Mouse (Mus musculus) kidney, postnatal 0 days (tissue): ENCODE results near the gene Fgfr2. TPM values are rescaled to one million over a fixed set of nuclear protein-coding genes. Genes with fewer than 3 reads are reported as not detected.

Experiments used
- ATAC-seq: fragments of 200-750 bp; cut with Nextera tagmentation; replicated peaks from 2 replicates; pipeline ENCODE4 v1.8.0; 2017; ENCODE audit warnings: low read depth, moderate number of reproducible peaks, moderate TSS enrichment, moderate library complexity; ENCODE audit not compliant: low FRiP score
- DNase-seq: peaks from one replicate; pipeline ENCODE4 v3.0.0-alpha.2; 2016; ENCODE audit warnings: low spot score
- H3K27ac ChIP-seq: fragments of 300-500 bp; sonication (generic); 2 replicates; pipeline ENCODE4 v1.5.1; 2014; ENCODE audit warnings: mild to moderate bottlenecking
- H3K27me3 ChIP-seq: fragments of 300-500 bp; sonication (generic); 2 replicates; pipeline ENCODE4 v1.6.1; 2014; ENCODE audit warnings: low read length, mixed read lengths; ENCODE audit not compliant: insufficient read depth
- H3K36me3 ChIP-seq: fragments of 300-500 bp; sonication (generic); 2 replicates; pipeline ENCODE4 v1.6.1; 2014; ENCODE audit warnings: low read length, mixed read lengths; ENCODE audit not compliant: insufficient read depth
- H3K4me1 ChIP-seq: fragments of 300-500 bp; sonication (generic); replicated peaks from 2 replicates; pipeline ENCODE4 v1.6.1; 2014; ENCODE audit warnings: antibody characterized with exemption, low read length, mixed read lengths; ENCODE audit not compliant: insufficient read depth
- H3K4me2 ChIP-seq: fragments of 300-500 bp; sonication (generic); 2 replicates; pipeline ENCODE4 v1.6.1; 2014; ENCODE audit warnings: mild to moderate bottlenecking, low read length, moderate library complexity, mixed read lengths
- H3K4me3 ChIP-seq: fragments of 300-500 bp; sonication (generic); replicated peaks from 2 replicates; pipeline ENCODE4 v1.5.1; 2014; ENCODE audit warnings: low read depth, low read length
- H3K9ac ChIP-seq: fragments of 300-500 bp; sonication (generic); 2 replicates; pipeline ENCODE4 v1.6.1; 2014; ENCODE audit warnings: low read depth, low read length
- H3K9me3 ChIP-seq: fragments of 300-500 bp; sonication (generic); replicated peaks from 2 replicates; pipeline ENCODE4 v1.6.1; 2016; ENCODE audit warnings: low read length, inconsistent platforms, mixed read lengths
- CTCF ChIP-seq: IDR thresholded peaks from 2 replicates; pipeline ENCODE4 v1.5.1; 2016; ENCODE audit warnings: antibody characterized with exemption, low read depth, mild to moderate bottlenecking, moderate library complexity
- WGBS: fragments of 180-500 bp; shearing (Covaris S2); extraction: QIAGEN DNeasy Blood & Tissue Kit; methylation state at CpG from one replicate; pipeline ENCODE4 v1.1.7; 2014; 5-methylcytosine and 5-hydroxymethylcytosine counted together
- polyA plus RNA-seq: library from polyadenylated mRNA; unstranded; fragments of >200 nt; fragmentation: Nextera tagmentation; extraction: Ambion mirVana; gene quantifications from 2 replicates; pipeline ENCODE4 v1.2.1, GENCODE M21; 2015

The Fgfr2 gene
- polyA plus RNA-seq, 1 experiment from 2014 or later, result 79.8 TPM

GRCm38 (mm10) chr7:132700107-132700506, 423.0 kb downstream of the Fgfr2 start:
- Histone ChIP-seq H3K36me3 (no peaks in the 10 kb centered on the region), H3K4me1 (no peaks in the 10 kb centered on the region), H3K9ac (no peak overlapping the region), H3K9me3 (no peaks in the 10 kb centered on the region), H3K27me3 (no peaks in the 10 kb centered on the region), H3K4me2 (no peak overlapping the region), H3K27ac (no peak overlapping the region), H3K4me3 (no peak overlapping the region)
- TF ChIP-seq CTCF, result no peak
- DNase-seq (no peak), ATAC-seq (no peak)
- 76% methylated on average over 4 of the region's 4 CpGs for WGBS

- DNase-seq (no peak), ATAC-seq (no peak)
- Histone ChIP-seq H3K4me2 (no peak overlapping the region), H3K9me3 (no peaks in the 10 kb centered on the region), H3K4me3 (no peak overlapping the region), H3K27me3 (no peaks in the 10 kb centered on the region), H3K36me3 (no peaks in the 10 kb centered on the region), H3K27ac (no peak overlapping the region), H3K9ac (no peak overlapping the region), H3K4me1 (no peaks in the 10 kb centered on the region)
- TF ChIP-seq CTCF, result no peak
Measured at GRCm38 (mm10) chr7:132699639-132700038, 423.5 kb downstream of the Fgfr2 start.

GRCm38 (mm10) chr7:132699165-132699564, 424.0 kb downstream of the Fgfr2 start:
- H3K4me1 ChIP-seq, result no peaks in the 10 kb centered on the region
- no peak overlapping the region for H3K4me3 ChIP-seq
- no peak for ATAC-seq
- no peak overlapping the region for H3K9ac ChIP-seq
- H3K36me3 ChIP-seq, result no peaks in the 10 kb centered on the region
- no peaks in the 10 kb centered on the region for H3K9me3 ChIP-seq
- no peak for DNase-seq
- 61% methylated on average over 4 of the region's 4 CpGs for WGBS
- H3K27me3 ChIP-seq, result no peaks in the 10 kb centered on the region
- no peak overlapping the region for H3K27ac ChIP-seq
- TF ChIP-seq CTCF, result no peak
- H3K4me2 ChIP-seq, result no peak overlapping the region

- no peaks in the 10 kb centered on the region for H3K36me3 ChIP-seq
- DNase-seq, result no peak
- H3K4me3 ChIP-seq, result no peak overlapping the region
- H3K27ac ChIP-seq, result no peak overlapping the region
- no peak for TF ChIP-seq CTCF
- H3K9ac ChIP-seq, result no peak overlapping the region
- no peak overlapping the region for H3K4me2 ChIP-seq
- H3K27me3 ChIP-seq, result no peaks in the 10 kb centered on the region
- ATAC-seq, result no peak
- 74% methylated on average over 4 of the region's 4 CpGs for WGBS
- H3K4me1 ChIP-seq, result no peaks in the 10 kb centered on the region
- no peaks in the 10 kb centered on the region for H3K9me3 ChIP-seq
Measured at GRCm38 (mm10) chr7:132698737-132699136, 424.4 kb downstream of the Fgfr2 start.

- no peak for ATAC-seq
- H3K27ac ChIP-seq, result no peak overlapping the region
- H3K9me3 ChIP-seq, result no peaks in the 10 kb centered on the region
- TF ChIP-seq CTCF, result no peak
- no peak overlapping the region for H3K4me3 ChIP-seq
- 84% methylated on average over 8 of the region's 8 CpGs for WGBS
- H3K4me1 ChIP-seq, result no peaks in the 10 kb centered on the region; the same call in 1 of the 2 replicates
- DNase-seq, result no peak
- H3K4me2 ChIP-seq, result no peak overlapping the region
- no peaks in the 10 kb centered on the region for H3K36me3 ChIP-seq
- H3K9ac ChIP-seq, result no peak overlapping the region
- H3K27me3 ChIP-seq, result no peaks in the 10 kb centered on the region
Measured at GRCm38 (mm10) chr7:132697258-132697796, 425.8 kb downstream of the Fgfr2 start.

- no peaks in the 10 kb centered on the region for H3K9me3 ChIP-seq
- WGBS, result 64% methylated on average over 2 of the region's 2 CpGs
- no peaks in the 10 kb centered on the region for H3K36me3 ChIP-seq
- H3K27me3 ChIP-seq, result no peaks in the 10 kb centered on the region
- no peak for DNase-seq
- H3K4me3 ChIP-seq, result no peak overlapping the region
- no peak overlapping the region for H3K9ac ChIP-seq
- peak overlapping the region; percentile 50; the same call in 1 of the 2 replicates for H3K27ac ChIP-seq
- no peaks in the 10 kb centered on the region; the same call in 1 of the 2 replicates for H3K4me1 ChIP-seq
- H3K4me2 ChIP-seq, result no peak overlapping the region
- TF ChIP-seq CTCF, result no peak
- peak; percentile 67; the same call in 1 of the 2 replicates for ATAC-seq
Measured at GRCm38 (mm10) chr7:132693561-132693960, 429.6 kb downstream of the Fgfr2 start.

- ATAC-seq (no peak), DNase-seq (no peak)
- peak overlapping the region; percentile 50; the same call in 1 of the 2 replicates for H3K27ac ChIP-seq
- H3K4me3 ChIP-seq, result no peak overlapping the region
- H3K4me2 ChIP-seq, result no peak overlapping the region
- no peaks in the 10 kb centered on the region for H3K27me3 ChIP-seq
- TF ChIP-seq CTCF, result no peak
- 74% methylated on average over 9 of the region's 9 CpGs for WGBS
- H3K36me3 ChIP-seq, result no peaks in the 10 kb centered on the region
- H3K9ac ChIP-seq, result no peak overlapping the region
- H3K4me1 ChIP-seq, result peaks cover 8% of the 10 kb centered on the region
- no peaks in the 10 kb centered on the region for H3K9me3 ChIP-seq
Measured at GRCm38 (mm10) chr7:132692719-132693118, 430.4 kb downstream of the Fgfr2 start.
